Mouse (Mus musculus) ES-E14 (cell line): ENCODE measurements around the gene Ntrk3. TPM values are rescaled to one million over a fixed set of nuclear protein-coding genes. Genes with fewer than 3 reads are reported as not detected.
A peak's percentile ranks its signal among the peaks of the same experiment; 100 is the strongest.

Source experiments
- DNase-seq: peaks from one replicate; pipeline ENCODE4 v3.0.0-alpha.2; 2013; ENCODE audit warnings: low read depth, low spot score
- H3K27ac ChIP-seq: 2 replicates; pipeline ENCODE4 v1.5.1; 2012; ENCODE audit warnings: low read depth, mild to moderate bottlenecking, low read length, moderate library complexity, mixed read lengths; ENCODE audit not compliant: poor library complexity, insufficient read depth, severe bottlenecking
- H3K36me3 ChIP-seq: 2 replicates; pipeline ENCODE4 v1.6.1; 2012; ENCODE audit warnings: mild to moderate bottlenecking, low read length, moderate library complexity, mixed read lengths; ENCODE audit not compliant: control insufficient read depth, poor library complexity, insufficient read depth, severe bottlenecking
- H3K4me1 ChIP-seq, 2 experiments: fragments of 150-350 bp in 1 of 2; sonication (generic) in 1 of 2; 2 replicates each; pipeline ENCODE4 v1.6.1; 2012; ENCODE audit warnings: low read length in 2 of 2, mild to moderate bottlenecking in 1 of 2, mixed read lengths in 1 of 2; ENCODE audit not compliant: control insufficient read depth in 2 of 2, insufficient read depth in 2 of 2, poor library complexity in 1 of 2
- H3K4me3 ChIP-seq, 2 experiments: fragments of 150-350 bp in 1 of 2; sonication (generic) in 1 of 2; 2 replicates each; pipeline ENCODE4 v1.5.1; 2012; ENCODE audit warnings: low read length in 2 of 2, low read depth in 1 of 2, mild to moderate bottlenecking in 1 of 2, mixed read lengths in 1 of 2; ENCODE audit not compliant: insufficient read depth in 1 of 2, poor library complexity in 1 of 2, severe bottlenecking in 1 of 2
- H3K9ac ChIP-seq: 2 replicates; pipeline ENCODE4 v1.6.1; 2012; ENCODE audit warnings: low read depth, mild to moderate bottlenecking, low read length, mixed read lengths; ENCODE audit not compliant: poor library complexity, insufficient read depth, severe bottlenecking
- H3K9me3 ChIP-seq: fragments of 150-350 bp; sonication (generic); 2 replicates; pipeline ENCODE4 v1.6.1; 2012; ENCODE audit warnings: low read depth, mild to moderate bottlenecking, low read length; ENCODE audit not compliant: control insufficient read depth, insufficient read depth
- CHD2 ChIP-seq: IDR thresholded peaks from 2 replicates; pipeline ENCODE4 v1.6.1; 2014; ENCODE audit warnings: mild to moderate bottlenecking, low read depth, low read length, inconsistent platforms
- HCFC1 ChIP-seq: IDR thresholded peaks from 2 replicates; pipeline ENCODE4 v1.6.1; 2012; ENCODE audit warnings: low read length, inconsistent platforms, borderline replicate concordance; ENCODE audit not compliant: insufficient read depth
- MAFK ChIP-seq: IDR thresholded peaks from 2 replicates; pipeline ENCODE4 v1.6.1; 2014; ENCODE audit warnings: mild to moderate bottlenecking, low read depth, low read length, inconsistent platforms; ENCODE audit not compliant: insufficient read depth
- ZC3H11A ChIP-seq: IDR thresholded peaks from 2 replicates; pipeline ENCODE4 v1.6.1; 2012; ENCODE audit warnings: low read depth, mild to moderate bottlenecking, inconsistent platforms, low read length, borderline replicate concordance
- ZNF384 ChIP-seq: IDR thresholded peaks from 2 replicates; pipeline ENCODE4 v1.6.1; 2012; ENCODE audit warnings: low read depth, low read length, inconsistent platforms
- in situ Hi-C, 2 experiments: fragments of 600-800 bp; cut with MboI; formaldehyde crosslinking; loops; one replicate each; pipeline ENCODE4 v1.15.1; 2025; ENCODE audit warnings: low sequenced_read_pairs in 2 of 2, inconsistent platforms in 1 of 2; ENCODE audit not compliant: unreplicated experiment in 2 of 2
- total RNA-seq: library from RNA; depleted of rRNA; stranded (reverse); fragments of 300-350 nt; gene quantifications from 2 replicates; pipeline ENCODE4 v1.2.3, GENCODE M21; 2012

The Ntrk3 gene
- total RNA-seq, 1 experiment = 0.40 TPM

- H3K4me1 ChIP-seq = peaks cover 0 to 3% of the 10 kb centered on the region in 2 experiments; a peak in 1 of 4 replicates
- no peak for TF ChIP-seq MAFK
- no peak for TF ChIP-seq ZNF384
- no peak for TF ChIP-seq ZC3H11A
- no peak for TF ChIP-seq HCFC1
- no peak for TF ChIP-seq CHD2
- no peak overlapping the region for H3K9ac ChIP-seq
- no peak overlapping the region for H3K27ac ChIP-seq
- no peak for DNase-seq
- H3K36me3 ChIP-seq = no peaks in the 10 kb centered on the region
- no peaks in the 10 kb centered on the region for H3K9me3 ChIP-seq
- in situ Hi-C loops = no loop called here
- no peak overlapping the region for H3K4me3 ChIP-seq
Observed at GRCm38 (mm10) chr7:78597251-78598129, 140.3 kb downstream of the Ntrk3 start.

- in situ Hi-C loops = no loop called here
- Histone ChIP-seq H3K9ac (no peak overlapping the region), H3K9me3 (no peaks in the 10 kb centered on the region), H3K27ac (no peak overlapping the region), H3K4me1 (peaks cover 0 to 3% of the 10 kb centered on the region in 2 experiments; a peak in 1 of 4 replicates), H3K4me3 (no peak overlapping the region), H3K36me3 (no peaks in the 10 kb centered on the region)
- no peak for DNase-seq
- TF ChIP-seq CHD2 = no peak
- no peak for TF ChIP-seq HCFC1
- no peak for TF ChIP-seq ZC3H11A
- no peak for TF ChIP-seq MAFK
- TF ChIP-seq ZNF384 = no peak
Observed at GRCm38 (mm10) chr7:78596556-78596955, 141.3 kb downstream of the Ntrk3 start.

DNA sequence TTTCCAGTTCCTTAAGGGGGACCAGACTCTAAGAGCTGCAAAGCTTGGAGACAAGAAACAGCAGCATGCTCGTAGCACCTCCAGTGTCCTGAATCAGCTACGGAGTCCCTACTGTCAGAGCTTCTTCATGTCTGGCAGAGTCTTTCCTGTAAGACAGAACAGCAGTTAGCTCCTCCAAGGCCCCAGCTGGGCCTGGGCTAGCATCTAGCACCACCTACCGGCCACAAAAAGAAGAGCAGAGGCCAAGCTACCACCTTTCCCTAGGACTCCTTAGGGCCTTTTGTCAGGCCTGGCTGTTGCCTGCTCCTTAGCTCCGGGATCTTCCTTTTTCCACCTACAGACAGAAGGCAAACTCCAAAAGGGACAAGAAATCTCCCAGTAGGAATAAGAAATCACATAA lies 141.9 kb downstream of the Ntrk3 start:
- in situ Hi-C loops = no loop called here
- H3K36me3 ChIP-seq = no peaks in the 10 kb centered on the region
- TF ChIP-seq MAFK (no peak), ZC3H11A (peak; percentile 25; the same call in 1 of the 2 replicates)
- H3K9me3 ChIP-seq = no peaks in the 10 kb centered on the region
- no peak overlapping the region for H3K4me3 ChIP-seq
- DNase-seq = no peak
- no peak overlapping the region for H3K27ac ChIP-seq
- H3K9ac ChIP-seq = no peak overlapping the region
- H3K4me1 ChIP-seq = peaks cover 0 to 3% of the 10 kb centered on the region in 2 experiments; a peak in 1 of 4 replicates

DNA sequence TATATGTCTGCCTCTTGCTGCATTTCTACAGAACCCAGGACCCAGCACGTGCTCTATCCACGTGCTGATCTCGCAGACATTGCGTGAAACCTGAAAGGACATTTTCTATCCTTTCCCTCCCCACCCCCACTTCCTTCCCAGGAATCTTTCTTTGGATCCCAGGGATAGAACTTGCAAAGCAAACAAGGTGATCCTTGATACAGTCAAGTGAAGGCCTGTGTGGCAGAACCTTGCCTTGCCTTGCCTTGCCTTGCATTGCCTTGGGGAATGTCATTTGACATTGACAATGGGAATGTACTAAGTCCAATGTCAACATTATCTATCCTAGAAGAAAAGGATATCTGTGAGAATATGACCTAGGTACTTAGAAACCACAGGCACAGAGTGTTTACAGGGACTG lies 144.9 kb downstream of the Ntrk3 start:
- Histone ChIP-seq H3K4me3 (no peak overlapping the region), H3K9me3 (no peaks in the 10 kb centered on the region), H3K9ac (no peak overlapping the region), H3K4me1 (peaks cover 0 to 3% of the 10 kb centered on the region in 2 experiments; a peak in 1 of 4 replicates), H3K36me3 (no peaks in the 10 kb centered on the region), H3K27ac (no peak overlapping the region)
- in situ Hi-C loops = no loop called here
- no peak for DNase-seq
- no peak for TF ChIP-seq CHD2
- no peak for TF ChIP-seq MAFK

- no peak for TF ChIP-seq HCFC1
- no peak for TF ChIP-seq ZC3H11A
- no peak for TF ChIP-seq ZNF384
- TF ChIP-seq MAFK = no peak
- no peak for TF ChIP-seq CHD2
- Histone ChIP-seq H3K36me3 (no peaks in the 10 kb centered on the region), H3K4me1 (peaks cover 0 to under 1% of the 10 kb centered on the region in 2 experiments; a peak in 1 of 4 replicates), H3K9ac (no peak overlapping the region), H3K27ac (no peak overlapping the region), H3K4me3 (no peak overlapping the region), H3K9me3 (no peaks in the 10 kb centered on the region)
- in situ Hi-C loops = no loop called here
- DNase-seq = no peak
Observed at GRCm38 (mm10) chr7:78592172-78592571, 145.6 kb downstream of the Ntrk3 start.
